Mouse (Mus musculus) layer of hippocampus, adult 2 months (tissue): ENCODE measurements around the gene Trim32. TPM values are rescaled to one million over a fixed set of nuclear protein-coding genes. Genes with fewer than 3 reads are reported as not detected.

ENCODE experiments used
- DNase-seq, 2 experiments: peaks; one replicate each; pipeline ENCODE4 v3.0.0; 2022; ENCODE audit warnings: low spot score in 2 of 2
- H3K27ac ChIP-seq: fragments of 200-600 bp; 2 replicates; pipeline ENCODE4 v1.8.1; 2022
- H3K4me3 ChIP-seq: fragments of 200-600 bp; 2 replicates; pipeline ENCODE4 v1.8.1; 2022; ENCODE audit warnings: mild to moderate bottlenecking
- CTCF ChIP-seq: fragments of 200-600 bp; conservative IDR thresholded peaks from 2 replicates; pipeline ENCODE4 v1.8.1; 2022; ENCODE audit warnings: antibody characterized with exemption, mild to moderate bottlenecking, moderate library complexity
- long read RNA-seq, 2 experiments: library from polyadenylated mRNA; stranded (forward); transcript quantifications; one replicate each; pipeline ENCODE4 v2.0.0; 2021; ENCODE audit warnings: borderline mapping rate in 2 of 2
- total RNA-seq, 2 experiments: library from RNA; stranded (reverse); gene quantifications; 2 replicates each; pipeline ENCODE4 v1.2.3; 2021

Gene Trim32
- 100 to 1,000 TPM; 209 to 227 TPM for total RNA-seq
- long read RNA-seq, experiment 1, transcript Trim32-202 (2 exons, 3,191 nt), result minor isoform, 69 of 247 reads
- long read RNA-seq, experiment 1, transcript Trim32-201 (2 exons, 3,194 nt), result major isoform, 135 of 247 reads
- long read RNA-seq, experiment 1, partial matches to known transcripts, result 31 of 247 reads
- long read RNA-seq, experiment 1, other reads (novel, unspliced or antisense), result 12 of 247 reads
- long read RNA-seq, experiment 2, transcript Trim32-201 (2 exons, 3,194 nt), result major isoform, 205 of 360 reads
- long read RNA-seq, experiment 2, transcript Trim32-202 (2 exons, 3,191 nt), result minor isoform, 86 of 360 reads
- long read RNA-seq, experiment 2, partial matches to known transcripts, result 54 of 360 reads
- long read RNA-seq, experiment 2, other reads (novel, unspliced or antisense), result 15 of 360 reads

DNA sequence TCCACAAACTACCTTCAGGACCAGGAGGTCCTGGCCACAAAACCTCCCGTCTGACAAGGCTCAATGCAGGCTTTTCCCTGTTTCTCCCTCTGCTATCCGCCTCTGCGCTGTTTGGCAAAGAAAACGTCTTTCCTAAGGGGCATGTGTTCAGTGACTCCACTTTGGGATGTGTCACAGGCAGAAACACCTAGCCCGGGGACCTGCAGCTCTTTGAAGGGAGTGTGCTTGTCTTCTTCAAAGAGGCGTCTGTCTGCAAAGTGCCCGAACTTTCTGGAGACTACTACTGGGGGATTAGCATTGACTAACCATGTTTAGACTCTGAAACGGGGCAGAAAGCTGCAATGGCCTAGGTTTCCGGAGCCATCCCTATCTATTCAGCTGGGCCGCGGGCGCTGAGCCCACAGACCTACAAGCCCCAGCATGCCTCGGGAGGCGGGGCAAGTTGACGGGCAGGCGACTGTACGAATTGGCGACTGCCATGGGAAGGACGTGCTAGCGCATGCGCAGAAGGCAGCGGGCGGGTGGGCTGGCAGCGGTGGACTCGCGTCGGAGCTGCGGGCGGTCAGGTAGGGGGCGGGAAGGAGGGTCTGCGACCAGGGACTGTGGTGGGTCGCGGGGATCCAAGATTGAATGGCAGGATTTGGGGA is at the start of gene Trim32:
Gene Trim32 (plus strand): TSS at position 483 of the 647 bp plus-strand sequence.
- Histone ChIP-seq H3K4me3 (peak within 1 kb of the TSS; percentile 91), H3K27ac (peak within 1 kb of the TSS; percentile 98)
- no peak for TF ChIP-seq CTCF
- peak; percentile 98 to 100 for DNase-seq

DNA sequence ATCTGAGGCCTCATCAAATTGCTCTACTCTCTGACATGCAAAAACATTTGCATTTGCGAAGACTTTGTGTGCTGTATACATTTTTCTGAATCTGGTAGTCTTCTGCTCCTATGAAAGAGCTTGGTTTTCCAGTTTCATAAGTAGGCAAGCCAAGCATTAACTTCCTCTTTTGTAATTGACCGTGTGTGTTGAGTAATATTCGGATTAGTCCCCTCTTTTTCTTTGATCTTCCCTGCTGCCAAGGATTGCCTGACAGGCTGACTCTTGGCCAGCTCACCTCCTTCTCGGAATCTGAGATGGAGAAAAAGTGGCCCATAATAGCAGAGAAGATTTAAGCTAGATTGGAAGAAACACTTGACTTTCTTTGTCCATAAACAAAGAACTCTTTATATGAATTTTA is 39.3 kb upstream of the Trim32 start:
- no peak overlapping the region for H3K27ac ChIP-seq
- no peak for DNase-seq
- no peak for TF ChIP-seq CTCF
- H3K4me3 ChIP-seq, result no peak overlapping the region

DNA sequence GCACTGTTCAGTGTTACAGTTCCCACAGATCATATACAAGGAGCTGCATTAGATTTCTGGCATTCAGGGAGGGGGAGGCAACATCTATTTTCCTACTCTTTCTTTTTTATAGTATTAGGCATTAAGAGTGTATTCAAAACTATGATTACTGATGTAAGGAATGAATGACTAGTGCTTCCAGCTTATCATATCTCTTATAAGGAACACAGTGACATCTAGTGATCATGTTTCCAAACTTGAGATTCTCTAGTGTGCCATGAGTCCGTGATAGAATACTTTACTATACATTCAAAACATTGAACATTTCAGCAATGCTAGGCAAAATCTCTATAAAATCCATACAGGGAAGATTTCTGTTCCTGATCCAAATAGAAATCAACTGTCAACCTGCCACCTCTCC is 24.5 kb upstream of the Trim32 start:
- DNase-seq, result no peak
- Histone ChIP-seq H3K27ac (no peak overlapping the region), H3K4me3 (no peak overlapping the region)
- TF ChIP-seq CTCF, result peak; percentile 72

DNA sequence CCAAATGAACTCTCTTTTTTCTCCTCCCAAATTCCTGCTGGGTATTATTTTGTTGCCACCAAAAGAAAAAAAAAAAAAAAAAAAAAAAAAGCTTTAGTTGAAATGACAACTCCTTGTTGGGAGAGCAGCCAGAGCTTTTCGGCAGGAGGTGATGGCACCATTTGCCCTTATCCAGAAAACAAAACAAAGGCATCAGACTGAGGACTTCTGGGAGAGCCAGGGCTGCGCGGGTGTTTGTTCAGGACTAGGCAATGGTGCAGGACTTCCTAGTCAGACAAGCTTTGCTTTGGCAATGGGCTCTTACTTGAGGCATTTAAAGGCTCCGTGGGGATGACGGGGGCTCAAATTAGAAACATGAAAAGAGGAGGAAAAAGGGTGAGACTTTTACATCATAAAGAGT is 17.8 kb upstream of the Trim32 start:
- no peak for DNase-seq
- H3K27ac ChIP-seq, result no peak overlapping the region
- TF ChIP-seq CTCF, result no peak

DNA sequence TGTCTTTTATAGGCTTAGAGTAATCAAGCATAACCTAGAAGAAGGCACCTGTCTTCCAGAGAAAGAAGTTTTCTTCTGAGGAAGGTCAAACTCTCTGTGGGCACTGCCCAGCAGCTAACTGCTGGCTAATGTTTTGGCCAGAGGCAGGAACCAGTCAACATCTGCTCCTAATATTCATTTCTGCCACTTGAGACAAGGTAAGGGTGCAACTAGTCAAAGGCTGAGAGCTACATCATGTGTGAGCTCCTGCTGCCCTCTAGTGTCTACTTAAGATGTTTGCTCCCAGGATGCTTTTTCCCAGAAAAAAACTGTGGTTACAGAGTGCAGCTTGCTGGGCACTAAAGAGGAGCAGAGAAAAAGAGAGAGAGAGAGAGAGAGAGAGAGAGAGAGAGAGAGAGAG is 15.0 kb upstream of the Trim32 start:
- no peak overlapping the region for H3K4me3 ChIP-seq
- TF ChIP-seq CTCF, result peak; percentile 81
- H3K27ac ChIP-seq, result no peak overlapping the region
- DNase-seq, result peak; percentile 50 to 61

More for the DNA sequence above, 17.8 kb upstream of the Trim32 start:
- H3K4me3 ChIP-seq, result no peak overlapping the region

DNA sequence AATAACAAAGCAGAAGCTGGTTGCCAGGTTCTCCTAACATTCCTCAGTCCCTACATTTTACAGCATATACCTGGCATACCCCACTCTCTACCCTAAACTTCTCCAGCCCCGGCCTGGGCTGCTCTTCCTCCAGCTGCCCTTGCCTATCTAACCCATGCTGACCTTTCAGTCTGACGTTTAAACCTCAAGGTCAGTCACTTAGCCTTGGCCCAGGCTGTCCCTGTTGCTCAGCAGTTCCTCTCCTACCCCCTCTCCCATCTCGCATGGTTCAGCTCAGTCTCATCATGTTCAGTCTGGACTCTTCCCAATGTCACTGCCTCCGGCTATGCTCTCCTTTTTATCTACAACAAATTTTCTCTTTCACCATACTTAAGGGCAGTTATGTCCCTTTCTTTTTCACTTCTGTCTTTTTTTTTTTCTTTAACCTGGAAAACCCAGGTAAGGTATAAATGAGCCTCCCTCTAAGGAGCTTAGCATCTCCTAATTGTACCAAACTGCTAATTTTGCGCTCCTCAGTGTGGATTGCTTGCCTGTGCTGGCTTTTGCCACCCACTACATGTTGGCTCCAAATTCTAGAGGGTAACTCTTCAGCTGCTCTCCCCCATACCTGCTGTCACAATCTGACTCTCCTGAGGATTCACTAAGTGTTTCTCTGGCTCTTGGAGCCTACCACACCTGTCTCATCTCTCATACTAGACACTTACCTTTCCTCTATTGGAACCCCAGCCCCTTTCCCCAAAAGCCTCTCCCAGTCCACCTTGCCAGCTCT is 10.0 kb upstream of the Trim32 start:
- H3K4me3 ChIP-seq, result no peak overlapping the region
- H3K27ac ChIP-seq, result no peak overlapping the region
- no peak for DNase-seq
- TF ChIP-seq CTCF, result no peak

DNA sequence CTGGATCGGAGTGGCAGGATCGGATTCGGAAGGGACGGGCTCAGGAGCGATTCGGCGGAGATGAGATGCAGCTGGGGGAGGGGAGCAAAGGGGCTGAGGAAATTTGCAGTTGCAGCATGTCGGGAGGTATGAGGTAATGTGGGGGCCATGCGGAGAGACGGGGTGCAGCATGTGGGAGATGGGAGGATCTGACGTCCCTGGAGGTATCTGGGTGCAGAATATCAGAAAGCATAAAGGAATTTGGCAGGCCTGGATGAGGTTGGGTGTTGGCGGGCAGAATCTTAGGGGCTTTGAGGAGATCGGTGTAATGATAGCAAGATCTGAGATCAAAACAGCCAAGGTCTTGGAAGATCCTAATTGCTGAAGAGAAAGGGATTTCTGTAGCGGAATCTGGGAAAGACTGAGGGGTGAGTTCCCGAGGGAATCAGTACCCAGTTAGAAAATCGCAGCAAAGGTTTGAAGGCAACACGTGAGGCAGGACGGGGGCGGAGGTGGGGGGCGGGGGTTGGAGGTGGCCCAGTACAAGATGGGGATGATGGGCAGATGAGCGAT is 441 bp downstream of the Trim32 start:
- Histone ChIP-seq H3K27ac (peak overlapping the region; percentile 98), H3K4me3 (peak overlapping the region; percentile 91)
- DNase-seq, result peak in 1 of 2 experiments; percentile 32
- TF ChIP-seq CTCF, result no peak

DNA sequence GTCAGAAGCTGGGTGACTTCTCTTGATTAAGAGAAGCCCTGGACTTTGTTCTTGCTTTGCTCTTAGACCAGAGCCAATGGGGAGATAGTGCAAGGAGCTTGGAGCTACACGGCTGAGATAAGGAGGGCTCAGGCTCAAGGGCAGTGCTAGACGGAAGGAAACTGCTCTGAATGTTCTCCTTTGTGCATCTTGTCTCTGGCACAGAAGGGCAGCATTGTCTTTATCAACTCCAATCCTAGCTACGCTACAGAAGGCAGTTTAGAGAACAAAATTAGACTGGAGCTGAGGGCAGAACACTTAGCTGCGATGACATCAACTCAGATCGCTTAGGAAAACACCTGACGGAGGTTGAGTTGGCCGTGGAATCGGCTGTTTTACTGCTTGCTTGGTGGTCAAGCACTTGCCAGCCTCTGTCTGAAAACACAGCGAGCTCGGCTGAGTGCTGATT is 2.4 kb downstream of the Trim32 start:
- peak overlapping the region; percentile 61; the same call in 1 of the 2 replicates for H3K27ac ChIP-seq
- TF ChIP-seq CTCF, result no peak
- peak overlapping the region; percentile 91 for H3K4me3 ChIP-seq
- no peak for DNase-seq

DNA sequence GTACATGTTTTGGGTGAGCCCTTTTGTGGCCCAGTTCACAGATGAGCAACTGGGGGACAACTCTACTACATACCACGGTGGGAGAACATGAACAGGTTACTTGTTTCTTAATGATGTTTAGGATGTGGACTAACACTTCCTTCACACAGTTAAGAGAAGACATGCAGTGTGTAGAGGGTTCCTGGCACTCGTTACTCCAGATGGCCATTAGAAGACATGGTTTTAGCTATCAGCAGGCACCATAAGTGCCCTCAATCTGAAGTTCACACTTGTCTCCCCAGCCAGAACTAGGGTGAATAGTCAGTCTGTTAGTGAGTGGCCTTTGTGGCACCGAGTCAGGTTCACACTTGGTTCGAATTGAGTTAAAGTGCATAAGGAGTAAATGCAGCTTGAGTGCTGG is 3.3 kb downstream of the Trim32 start:
- DNase-seq, result no peak
- Histone ChIP-seq H3K27ac (no peak overlapping the region), H3K4me3 (no peak overlapping the region)
- TF ChIP-seq CTCF, result no peak

DNA sequence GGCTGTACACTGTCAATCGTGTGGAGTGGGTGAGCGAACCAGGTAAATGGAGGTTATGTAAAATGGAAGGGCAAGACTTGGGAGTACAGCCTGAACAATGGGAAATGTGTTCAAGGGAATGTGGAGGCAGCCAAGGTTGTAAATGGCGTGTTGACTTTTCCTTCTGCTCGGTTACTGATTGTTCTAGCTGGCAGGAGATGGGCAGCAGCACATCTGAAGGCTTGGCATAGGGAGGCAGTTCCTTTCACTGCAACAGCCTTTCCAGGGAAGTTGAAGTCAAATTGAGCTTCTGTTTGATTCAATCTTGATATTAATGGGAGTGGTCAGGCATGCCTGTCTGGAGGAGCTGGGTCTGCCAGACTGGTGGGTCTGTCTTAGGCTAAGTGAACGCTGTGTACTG is 5.5 kb downstream of the Trim32 start:
- no peak for DNase-seq
- H3K27ac ChIP-seq, result peak overlapping the region; percentile 40; the same call in 1 of the 2 replicates
- no peak overlapping the region; the same call in 1 of the 2 replicates for H3K4me3 ChIP-seq
- TF ChIP-seq CTCF, result no peak

DNA sequence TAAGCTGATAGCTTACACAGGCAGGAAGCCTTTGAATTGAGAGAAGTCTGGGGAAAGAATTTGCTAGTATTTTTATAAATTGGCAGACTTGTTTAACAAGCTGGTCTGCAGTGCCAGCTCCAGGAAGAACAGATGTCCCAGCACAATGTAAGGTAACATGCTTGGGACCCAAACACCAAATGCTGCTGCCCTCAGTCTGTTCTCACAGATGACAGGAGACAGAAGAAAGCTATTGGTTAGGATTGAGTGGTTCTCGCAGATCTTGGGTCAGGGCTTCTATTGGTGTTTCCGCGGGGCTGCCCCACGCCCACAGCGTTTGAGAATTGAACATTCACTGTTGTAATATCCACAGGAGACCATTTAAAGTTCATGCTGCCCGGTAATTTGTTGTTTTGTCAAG is 6.1 kb downstream of the Trim32 start:
- H3K4me3 ChIP-seq, result peak overlapping the region; percentile 15; the same call in 1 of the 2 replicates
- peak; percentile 55 to 56 for DNase-seq
- no peak for TF ChIP-seq CTCF
- peak overlapping the region; percentile 40; the same call in 1 of the 2 replicates for H3K27ac ChIP-seq

DNA sequence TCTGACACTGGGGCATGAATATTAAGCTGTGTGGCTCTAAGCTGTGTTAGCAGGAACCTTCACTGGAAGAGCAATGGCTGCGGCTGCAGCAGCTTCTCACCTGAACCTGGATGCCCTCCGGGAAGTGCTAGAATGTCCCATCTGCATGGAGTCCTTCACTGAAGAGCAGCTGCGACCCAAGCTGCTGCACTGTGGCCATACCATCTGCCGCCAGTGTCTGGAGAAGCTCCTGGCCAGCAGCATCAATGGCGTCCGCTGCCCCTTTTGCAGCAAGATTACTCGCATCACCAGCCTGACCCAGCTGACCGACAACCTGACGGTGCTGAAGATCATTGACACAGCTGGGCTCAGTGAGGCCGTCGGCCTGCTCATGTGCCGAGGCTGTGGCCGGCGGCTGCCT is 8.3 kb downstream of the Trim32 start:
- Histone ChIP-seq H3K4me3 (no peak overlapping the region), H3K27ac (no peak overlapping the region)
- DNase-seq, result no peak
- TF ChIP-seq CTCF, result no peak
